Mouse (Mus musculus): ENCODE measurements around the gene Zfp592.

GRCm38 (mm10) chr7:81048513-81048912 is 55.0 kb downstream of the Zfp592 start:
- no peak for TF ChIP-seq GATA1 (IDR thresholded peaks at IDR 0.05; ENCODE audit: low read length)
- TF ChIP-seq TAL1 (IDR thresholded peaks at IDR 0.05; ENCODE audit: low read length), result no peak
